Mouse (Mus musculus) kidney, postnatal 36 days (tissue): ENCODE results near the gene Efnb1.
"Not testable (repeated sequence)": the region's sequence is repeated elsewhere in the genome, so short reads cannot be mapped to it uniquely, and the experiment has no call there.

Source experiments
- DNase-seq, 2 experiments: peaks; one replicate each; pipeline ENCODE4 v3.0.0; 2021 to 2022; ENCODE audit warnings: mixed read lengths in 2 of 2

The Efnb1 gene

GRCm38 (mm10) chrX:99135523-99136258 is at the start of gene Efnb1:
Gene Efnb1, plus strand, starts transcription at chrX:99136130.
- DNase-seq = peak; percentile 92 to 94

GRCm38 (mm10) chrX:99092704-99093103 is 43.2 kb upstream of the Efnb1 start:
- no peak for DNase-seq

GRCm38 (mm10) chrX:99111088-99111724 is 24.7 kb upstream of the Efnb1 start:
- not testable (repeated sequence) for DNase-seq

- no peak for DNase-seq
Measured at GRCm38 (mm10) chrX:99119510-99119909, 16.4 kb upstream of the Efnb1 start.

- DNase-seq = peak; percentile 65 to 76
Measured at GRCm38 (mm10) chrX:99130059-99130458, 5.9 kb upstream of the Efnb1 start.

GRCm38 (mm10) chrX:99132573-99132972 is 3.4 kb upstream of the Efnb1 start:
- DNase-seq = no peak

- DNase-seq = peak; percentile 85
Measured at GRCm38 (mm10) chrX:99134891-99135290, 1.0 kb upstream of the Efnb1 start.

- peak; percentile 46 to 64 for DNase-seq
Measured at GRCm38 (mm10) chrX:99136431-99136966, 569 bp downstream of the Efnb1 start.

GRCm38 (mm10) chrX:99137143-99137870 is 1.4 kb downstream of the Efnb1 start:
- no peak for DNase-seq

GRCm38 (mm10) chrX:99137928-99138740 is 2.2 kb downstream of the Efnb1 start:
- peak in 1 of 2 experiments; percentile 62 for DNase-seq

GRCm38 (mm10) chrX:99141079-99141478 is 5.1 kb downstream of the Efnb1 start:
- peak; percentile 63 to 74 for DNase-seq

- no peak for DNase-seq
Measured at GRCm38 (mm10) chrX:99141900-99142299, 6.0 kb downstream of the Efnb1 start.

- DNase-seq = no peak
Measured at GRCm38 (mm10) chrX:99145561-99145960, 9.6 kb downstream of the Efnb1 start.

- DNase-seq = peak; percentile 74 to 81
Measured at GRCm38 (mm10) chrX:99148061-99148905, 12.4 kb downstream of the Efnb1 start.

- peak in 1 of 2 experiments; percentile 49 for DNase-seq
Measured at GRCm38 (mm10) chrX:99149047-99149446, 13.1 kb downstream of the Efnb1 start.

GRCm38 (mm10) chrX:99149900-99150299 is 14.0 kb downstream of the Efnb1 start:
- DNase-seq = peak; percentile 65 to 83

GRCm38 (mm10) chrX:99150712-99151111 is 14.8 kb downstream of the Efnb1 start:
- no peak for DNase-seq

GRCm38 (mm10) chrX:99151434-99151833 is 15.5 kb downstream of the Efnb1 start:
- DNase-seq = no peak

GRCm38 (mm10) chrX:99152141-99152540 is 16.2 kb downstream of the Efnb1 start:
- DNase-seq = no peak

GRCm38 (mm10) chrX:99152566-99153265 is 16.8 kb downstream of the Efnb1 start:
- DNase-seq = peak in 1 of 2 experiments; percentile 43

GRCm38 (mm10) chrX:99153266-99153646 is 17.3 kb downstream of the Efnb1 start:
- DNase-seq = no peak
